Mouse (Mus musculus): ENCODE measurements at regions not wholly inside any gene's neighbourhood (a gene's known extent, or its start where the extent isn't known, plus 50 kb on each side); places are given as distances from the start of the nearest gene placed in this dataset.

- TF ChIP-seq CTCF (IDR thresholded peaks at IDR 0.05; ENCODE audit: low read depth) (no peak), EP300 (IDR thresholded peaks at IDR 0.05; ENCODE audit: low read depth) (no peak)
Measured at GRCm38 (mm10) chr10:44749206-44749605, 220.9 kb upstream of the Prdm1 start.

All from liver, postnatal 0 days (tissue).